Mouse (Mus musculus) macrophage (primary cell): ENCODE data around the gene Gigyf1. TPM values are rescaled to one million over a fixed set of nuclear protein-coding genes. Genes with fewer than 3 reads are reported as not detected.

Source experiments
- H3K27ac ChIP-seq: fragments of 350-480 bp; formaldehyde crosslinking; 2 replicates; pipeline ENCODE4 v1.9.0; 2021
- H3K36me3 ChIP-seq: fragments of 350-480 bp; formaldehyde crosslinking; 2 replicates; pipeline ENCODE4 v1.9.0; 2021; ENCODE audit errors: inconsistent target
- H3K4me3 ChIP-seq: fragments of 350-480 bp; formaldehyde crosslinking; 2 replicates; pipeline ENCODE4 v1.9.0; 2021; ENCODE audit errors: inconsistent target
- H3K79me2 ChIP-seq: fragments of 350-480 bp; formaldehyde crosslinking; 2 replicates; pipeline ENCODE4 v1.9.0; 2021; ENCODE audit errors: inconsistent target
- WGBS: methylation state at CpG from one replicate; pipeline ENCODE4 v1.1.7; 2026; ENCODE audit warnings: inconsistent platforms; ENCODE audit not compliant: missing documents; 5-methylcytosine and 5-hydroxymethylcytosine counted together
- polyA plus RNA-seq: library from polyadenylated mRNA; stranded (reverse); fragments of 250-400 nt; gene quantifications from 3 replicates; pipeline ENCODE4 v1.2.4, GENCODE M21; 2018; ENCODE audit warnings: inconsistent platforms

The Gigyf1 gene
- polyA plus RNA-seq, 1 experiment from 2014 or later: 11.5 TPM

- 96% methylated on average over 6 of the region's 6 CpGs for WGBS
- H3K27ac ChIP-seq: no peak overlapping the region
- no peak overlapping the region for H3K4me3 ChIP-seq
- no peaks in the 10 kb centered on the region for H3K79me2 ChIP-seq
- H3K36me3 ChIP-seq: no peaks in the 10 kb centered on the region
Measured at GRCm38 (mm10) chr5:137565744-137566143, 47.4 kb downstream of the Gigyf1 start.

GRCm38 (mm10) chr5:137566416-137566815 lies 48.1 kb downstream of the Gigyf1 start:
- H3K79me2 ChIP-seq: no peaks in the 10 kb centered on the region
- WGBS: 92% methylated on average over 5 of the region's 5 CpGs
- H3K4me3 ChIP-seq: no peak overlapping the region
- no peak overlapping the region for H3K27ac ChIP-seq
- no peaks in the 10 kb centered on the region for H3K36me3 ChIP-seq

- H3K27ac ChIP-seq: no peak overlapping the region
- 89% methylated on average over 8 of the region's 8 CpGs for WGBS
- no peaks in the 10 kb centered on the region for H3K36me3 ChIP-seq
- H3K4me3 ChIP-seq: no peak overlapping the region
- no peaks in the 10 kb centered on the region for H3K79me2 ChIP-seq
Measured at GRCm38 (mm10) chr5:137568223-137568798, 50.0 kb downstream of the Gigyf1 start.

- 79% methylated on average over 9 of the region's 12 CpGs for WGBS
- no peak overlapping the region for H3K4me3 ChIP-seq
- H3K36me3 ChIP-seq: no peaks in the 10 kb centered on the region
- H3K27ac ChIP-seq: no peak overlapping the region
- no peaks in the 10 kb centered on the region for H3K79me2 ChIP-seq
Measured at GRCm38 (mm10) chr5:137569031-137569430, 50.7 kb downstream of the Gigyf1 start.

- Histone ChIP-seq H3K36me3 (no peaks in the 10 kb centered on the region), H3K79me2 (no peaks in the 10 kb centered on the region), H3K4me3 (no peak within 1 kb of the TSS), H3K27ac (no peak within 1 kb of the TSS)
- WGBS: 2% methylated on average over 9 of the region's 9 CpGs
Measured at GRCm38 (mm10) chr5:137569665-137570064, 51.3 kb downstream of the Gigyf1 start, which contains the start of gene Tfr2. Tfr2 (plus strand) TSS chr5:137569840.

- Histone ChIP-seq H3K27ac (no peak overlapping the region), H3K79me2 (no peaks in the 10 kb centered on the region), H3K4me3 (no peak overlapping the region), H3K36me3 (no peaks in the 10 kb centered on the region)
- WGBS: 14% methylated on average over 7 of the region's 7 CpGs
Measured at GRCm38 (mm10) chr5:137570181-137570580, 51.8 kb downstream of the Gigyf1 start.

- no peaks in the 10 kb centered on the region for H3K36me3 ChIP-seq
- H3K27ac ChIP-seq: no peak overlapping the region
- WGBS: 10% methylated on average over 17 of the region's 17 CpGs
- no peaks in the 10 kb centered on the region for H3K79me2 ChIP-seq
- H3K4me3 ChIP-seq: no peak overlapping the region
Measured at GRCm38 (mm10) chr5:137570691-137571586, 52.6 kb downstream of the Gigyf1 start.

GRCm38 (mm10) chr5:137574470-137574901 lies 56.1 kb downstream of the Gigyf1 start:
- WGBS: 94% methylated on average over 27 of the region's 27 CpGs
- Histone ChIP-seq H3K4me3 (no peak overlapping the region), H3K79me2 (no peaks in the 10 kb centered on the region), H3K27ac (no peak overlapping the region), H3K36me3 (no peaks in the 10 kb centered on the region)

Other genes with a start within 250 kb of the Gigyf1 start
- gene Ache, start 231.0 kb upstream of the Gigyf1 start, polyA plus RNA-seq: 0.11 to 0.14 TPM in 2 of 3 replicates, not detected in the other
- 1.2 to 3.2 TPM (median 1.6 TPM) in 3 replicates for gene Ufsp1, start 223.9 kb upstream of the Gigyf1 start, polyA plus RNA-seq
- 79.3 to 119 TPM (median 83.4 TPM) in 3 replicates for gene Srrt, start 210.9 kb upstream of the Gigyf1 start, polyA plus RNA-seq
- 1.0 to 2.2 TPM (median 1.2 TPM) in 3 replicates for gene Trip6, start 204.1 kb upstream of the Gigyf1 start, polyA plus RNA-seq
- gene Slc12a9, start 185.0 kb upstream of the Gigyf1 start, polyA plus RNA-seq: 6.9 to 28.0 TPM (median 11.2 TPM) in 3 replicates
- not detected in 3 replicates for gene Ephb4, start 168.4 kb upstream of the Gigyf1 start, polyA plus RNA-seq
- gene Zan, start 41.5 kb upstream of the Gigyf1 start, polyA plus RNA-seq: 0.01 to 0.05 TPM in 2 of 3 replicates, not detected in the other
- 7.6 to 26.0 TPM (median 19.4 TPM) in 3 replicates for gene Pop7, start 16.0 kb upstream of the Gigyf1 start, polyA plus RNA-seq
- gene Epo, start 14.7 kb downstream of the Gigyf1 start, polyA plus RNA-seq: not detected in 3 replicates
- 139 to 347 TPM (median 316 TPM) in 3 replicates for gene Gnb2, start 15.0 kb downstream of the Gigyf1 start, polyA plus RNA-seq
- gene Actl6b, start 35.0 kb downstream of the Gigyf1 start, polyA plus RNA-seq: not detected in 3 replicates
- 0.14 to 0.17 TPM in 2 of 3 replicates, not detected in the other for gene Tfr2, start 51.3 kb downstream of the Gigyf1 start, polyA plus RNA-seq
- 35.3 to 72.3 TPM (median 54.2 TPM) in 3 replicates for gene Mospd3, start 82.5 kb downstream of the Gigyf1 start, polyA plus RNA-seq
- gene Pcolce, start 95.2 kb downstream of the Gigyf1 start, polyA plus RNA-seq: 0.41 to 0.44 TPM in 2 of 3 replicates, not detected in the other
- 0.09 TPM in 1 of 3 replicates, not detected in the others for gene Fbxo24, start 110.5 kb downstream of the Gigyf1 start, polyA plus RNA-seq
- gene Lrch4, start 110.6 kb downstream of the Gigyf1 start, polyA plus RNA-seq: 51.6 to 108 TPM (median 60.3 TPM) in 3 replicates
- gene Gm20605, start 110.6 kb downstream of the Gigyf1 start, polyA plus RNA-seq: 4.9 to 17.8 TPM (median 5.5 TPM) in 3 replicates
- 5.2 to 25.3 TPM (median 10.5 TPM) in 3 replicates for gene Sap25, start 122.8 kb downstream of the Gigyf1 start, polyA plus RNA-seq
- gene Irs3, start 127.2 kb downstream of the Gigyf1 start, polyA plus RNA-seq: 0.09 TPM in 1 of 3 replicates, not detected in the others
- 12.1 to 28.4 TPM (median 17.8 TPM) in 3 replicates for gene Agfg2, start 166.2 kb downstream of the Gigyf1 start, polyA plus RNA-seq
- gene Nyap1, start 223.1 kb downstream of the Gigyf1 start, polyA plus RNA-seq: 0.07 to 0.23 TPM (median 0.21 TPM) in 3 replicates
- 84.4 to 112 TPM (median 101 TPM) in 3 replicates for gene Tsc22d4, start 227.2 kb downstream of the Gigyf1 start, polyA plus RNA-seq